Mouse (Mus musculus): Measurements from ENCODE around the gene Kncn. TPM values are rescaled to one million over a fixed set of nuclear protein-coding genes. Genes with fewer than 3 reads are reported as not detected.

Kncn gene
- total RNA-seq (2021): not detected
- long read RNA-seq, experiment 1: 0 reads
- long read RNA-seq, experiment 2: 0 reads

GRCm38 (mm10) chr4:115884022-115884421 lies at the start of gene Kncn:
TSS of gene Kncn (plus strand) at chr4:115884400.
- no peak for DNase-seq

- no peak for DNase-seq
These were observed 48.6 kb upstream of the Kncn start for GRCm38 (mm10) chr4:115835576-115835975.

GRCm38 (mm10) chr4:115838196-115838595 lies 46.0 kb upstream of the Kncn start:
- no peak for DNase-seq

GRCm38 (mm10) chr4:115838696-115839641 lies 45.2 kb upstream of the Kncn start, which contains the start of gene Mknk1:
TSS of gene Mknk1 (plus strand) at chr4:115839198.
- DNase-seq: peak; percentile 95

GRCm38 (mm10) chr4:115839956-115840355 lies 44.2 kb upstream of the Kncn start:
- peak; percentile 32 for DNase-seq

GRCm38 (mm10) chr4:115840842-115841241 lies 43.4 kb upstream of the Kncn start:
- DNase-seq: no peak

GRCm38 (mm10) chr4:115846656-115847055 lies 37.5 kb upstream of the Kncn start:
- no peak for DNase-seq

GRCm38 (mm10) chr4:115847377-115847776 lies 36.8 kb upstream of the Kncn start:
- no peak for DNase-seq

GRCm38 (mm10) chr4:115848083-115848482 lies 36.1 kb upstream of the Kncn start:
- DNase-seq: no peak

- DNase-seq: no peak
These were observed 35.1 kb upstream of the Kncn start for GRCm38 (mm10) chr4:115848990-115849677.

- no peak for DNase-seq
These were observed 34.1 kb upstream of the Kncn start for GRCm38 (mm10) chr4:115850111-115850510.

- DNase-seq: no peak
These were observed 33.6 kb upstream of the Kncn start for GRCm38 (mm10) chr4:115850631-115851030.

GRCm38 (mm10) chr4:115851569-115851968 lies 32.6 kb upstream of the Kncn start:
- DNase-seq: no peak

GRCm38 (mm10) chr4:115855100-115855499 lies 29.1 kb upstream of the Kncn start:
- DNase-seq: no peak

- no peak for DNase-seq
These were observed 28.6 kb upstream of the Kncn start for GRCm38 (mm10) chr4:115855609-115856008.

GRCm38 (mm10) chr4:115856282-115856681 lies 27.9 kb upstream of the Kncn start:
- no peak for DNase-seq

- no peak for DNase-seq
These were observed 26.8 kb upstream of the Kncn start for GRCm38 (mm10) chr4:115857293-115857883.

GRCm38 (mm10) chr4:115863352-115863751 lies 20.8 kb upstream of the Kncn start:
- no peak for DNase-seq

GRCm38 (mm10) chr4:115863880-115864279 lies 20.3 kb upstream of the Kncn start:
- no peak for DNase-seq

- DNase-seq: no peak
These were observed 14.5 kb upstream of the Kncn start for GRCm38 (mm10) chr4:115869512-115870210.

- DNase-seq: no peak
These were observed 11.0 kb upstream of the Kncn start for GRCm38 (mm10) chr4:115873231-115873630.

GRCm38 (mm10) chr4:115878216-115878678 lies 6.0 kb upstream of the Kncn start:
- no peak for DNase-seq

All from adrenal gland, postnatal 10 days (tissue).